Mouse (Mus musculus) kidney, postnatal 4 days (tissue): ENCODE measurements around the gene Hoxd4.

Source experiments
- DNase-seq, 2 experiments: peaks; one replicate each; pipeline ENCODE4 v3.0.0; 2021; ENCODE audit warnings: mixed read lengths in 2 of 2

The Hoxd4 gene

DNA sequence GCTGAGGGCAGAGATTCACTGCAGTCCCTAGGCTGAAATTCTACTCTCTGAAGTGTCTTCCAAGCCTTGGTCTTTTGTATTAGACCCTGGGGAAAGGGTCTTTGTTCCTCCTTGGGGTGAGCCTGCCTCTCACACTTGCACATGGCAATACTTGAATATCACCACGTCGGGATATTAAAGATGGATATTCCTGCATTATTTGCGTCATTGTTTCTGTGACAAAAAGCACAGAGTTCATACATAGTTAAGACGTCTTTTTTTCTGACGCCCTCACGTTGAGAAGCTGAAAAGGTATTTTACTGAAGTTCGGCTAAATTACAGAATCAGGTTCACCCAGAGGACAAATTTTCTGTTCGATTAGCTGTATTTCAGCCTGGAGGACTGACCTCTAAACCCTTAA is 18.6 kb downstream of the Hoxd4 start:
- no peak for DNase-seq

DNA sequence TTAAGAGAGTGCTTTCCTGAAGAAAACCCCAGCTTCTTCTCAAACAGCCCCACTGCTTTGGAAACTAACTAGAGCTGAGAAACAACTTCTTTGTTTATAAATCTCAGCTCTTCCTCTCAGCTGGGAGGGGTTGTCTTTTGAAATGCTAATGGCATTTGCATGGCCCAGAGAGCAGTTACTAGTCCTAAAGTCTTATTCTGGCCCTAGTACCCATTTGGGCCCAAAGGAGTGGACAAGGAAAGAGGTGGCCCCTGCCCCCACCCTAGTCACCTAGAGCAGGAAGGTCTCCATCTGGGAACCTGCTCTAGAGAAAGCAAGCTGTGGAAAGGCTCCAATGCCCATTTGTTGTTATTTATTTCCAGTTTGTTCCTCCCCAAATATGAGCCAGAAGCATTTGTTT is 19.3 kb downstream of the Hoxd4 start:
- DNase-seq, result no peak

DNA sequence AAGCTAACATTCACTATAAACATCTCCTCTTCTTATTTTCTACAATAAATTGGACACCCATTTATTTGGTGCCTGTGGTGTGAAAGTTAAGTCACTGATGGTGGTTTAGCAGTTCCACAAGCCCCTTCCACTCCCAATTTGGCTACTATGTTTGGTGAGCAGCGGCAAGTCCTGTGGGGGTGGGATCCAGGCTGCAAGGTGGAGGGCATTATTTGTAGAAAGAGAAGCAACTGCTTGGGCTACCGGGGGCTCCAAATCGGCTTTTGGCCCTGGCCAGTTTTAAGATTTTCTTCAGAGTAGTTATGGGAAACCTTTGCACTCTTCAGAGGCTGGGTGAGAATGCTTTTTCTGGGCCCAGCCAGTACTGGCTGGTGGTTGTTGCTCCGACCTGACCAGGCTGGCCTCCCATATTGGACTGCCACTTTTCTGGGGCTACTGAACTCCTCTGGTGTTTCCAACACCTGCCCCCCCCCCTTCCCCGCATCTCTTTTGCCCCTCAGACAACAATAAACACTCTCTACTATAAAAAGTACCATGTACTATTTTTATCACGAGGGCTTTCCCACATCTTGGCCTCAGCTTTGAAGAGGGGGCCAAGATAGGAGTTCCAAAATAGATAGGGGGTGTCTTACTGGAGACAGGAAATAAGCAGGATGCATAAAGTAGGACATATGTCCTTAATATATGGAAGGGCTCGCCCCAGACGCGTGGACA is 20.2 kb downstream of the Hoxd4 start:
- DNase-seq, result no peak

DNA sequence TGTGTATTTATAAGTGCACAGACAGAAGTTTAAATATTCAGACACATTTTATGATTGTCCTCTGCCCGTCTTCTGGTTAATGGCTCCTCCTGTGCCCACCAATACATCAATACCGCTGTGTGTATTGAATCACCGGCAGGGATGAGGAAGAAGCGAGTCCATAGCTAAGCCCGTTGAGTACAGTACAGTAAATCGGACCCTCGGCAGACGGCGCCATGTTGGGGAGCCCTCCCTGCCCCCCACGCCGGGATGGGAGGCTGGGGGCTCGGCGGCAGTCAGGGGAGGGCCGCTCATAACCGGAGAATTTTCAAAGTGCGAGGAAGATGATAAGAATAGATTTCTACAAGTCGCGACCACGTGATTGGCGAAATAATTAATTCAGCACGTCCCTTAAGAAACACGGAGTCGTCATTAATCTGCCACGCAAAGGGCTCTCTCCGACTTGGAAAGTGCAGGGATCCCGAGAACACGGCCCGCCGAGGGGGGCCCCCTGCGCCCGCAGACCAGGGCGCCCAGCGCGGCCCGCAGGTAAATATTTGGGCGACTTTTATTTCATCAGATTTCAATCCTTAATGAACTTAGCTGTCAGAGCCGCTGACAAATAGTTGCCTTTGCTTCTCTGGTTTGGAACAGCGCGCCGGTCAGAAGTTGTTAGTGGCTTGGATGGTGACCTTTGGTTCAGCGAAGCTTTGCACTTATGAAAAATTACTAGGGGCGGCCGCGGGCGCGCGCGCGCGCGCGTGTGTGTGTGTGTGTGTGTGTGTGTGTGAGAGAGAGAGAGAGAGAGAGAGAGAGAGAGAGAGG is 21.0 kb downstream of the Hoxd4 start:
- DNase-seq, result peak; percentile 50 to 61

DNA sequence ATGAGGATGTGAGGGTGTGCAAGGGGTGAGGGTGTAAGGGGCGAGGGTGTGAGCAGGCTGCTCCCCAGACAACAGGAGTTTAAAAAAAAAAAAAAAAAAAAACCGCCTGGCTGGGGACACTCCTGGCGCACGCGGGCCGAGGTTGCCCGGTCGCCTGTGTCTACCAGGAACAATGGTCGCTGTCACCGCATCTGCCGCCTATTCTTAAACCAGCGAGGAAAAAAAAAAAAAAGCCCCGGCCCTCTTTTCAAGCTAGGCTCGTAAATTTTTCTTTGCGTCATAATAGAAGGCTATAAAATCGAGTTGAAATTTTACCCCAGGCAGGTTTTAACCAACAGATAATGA is 21.6 kb downstream of the Hoxd4 start:
- DNase-seq, result peak in 1 of 2 experiments; percentile 32

DNA sequence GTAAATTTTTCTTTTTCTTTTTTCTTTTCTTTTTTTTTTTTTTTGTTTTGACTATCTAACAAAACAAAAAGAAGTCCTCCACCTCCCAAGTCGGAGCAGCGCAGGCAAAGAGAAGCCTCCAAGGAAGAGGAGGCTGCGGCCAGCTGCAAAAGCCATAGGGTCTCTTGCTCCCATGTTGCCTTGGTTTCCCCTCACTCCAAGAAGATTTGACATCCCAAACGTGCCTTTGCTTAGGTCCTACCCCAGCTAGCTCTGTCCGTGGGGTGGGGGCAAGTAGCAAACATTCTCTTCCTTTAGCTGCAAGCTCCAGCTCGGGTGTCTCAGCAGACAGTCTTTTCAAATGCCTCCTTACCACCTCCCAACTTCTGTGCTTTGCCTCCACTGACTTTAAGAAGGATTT is 22.0 kb downstream of the Hoxd4 start:
- peak in 1 of 2 experiments; percentile 18 for DNase-seq

DNA sequence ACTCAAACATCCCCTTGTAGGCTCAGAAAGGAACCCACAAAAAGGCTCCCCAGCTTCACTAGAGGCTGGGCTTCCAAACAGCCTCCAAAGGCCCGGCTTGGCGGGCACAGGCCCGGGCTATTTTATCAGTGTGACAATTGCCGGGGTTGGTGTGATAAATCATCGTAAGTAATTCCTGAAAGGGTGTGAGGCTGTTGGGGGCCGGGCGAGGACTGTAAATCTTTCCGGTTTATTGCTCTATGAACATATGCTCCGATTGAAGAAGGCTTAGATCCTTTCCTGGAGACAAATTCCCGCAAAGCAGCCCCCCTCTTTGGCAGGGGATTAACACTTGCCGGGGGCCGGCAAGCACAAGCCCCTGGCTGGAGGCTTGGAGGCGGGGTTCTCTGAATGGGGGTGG is 22.7 kb downstream of the Hoxd4 start:
- DNase-seq, result peak; percentile 42 to 54

DNA sequence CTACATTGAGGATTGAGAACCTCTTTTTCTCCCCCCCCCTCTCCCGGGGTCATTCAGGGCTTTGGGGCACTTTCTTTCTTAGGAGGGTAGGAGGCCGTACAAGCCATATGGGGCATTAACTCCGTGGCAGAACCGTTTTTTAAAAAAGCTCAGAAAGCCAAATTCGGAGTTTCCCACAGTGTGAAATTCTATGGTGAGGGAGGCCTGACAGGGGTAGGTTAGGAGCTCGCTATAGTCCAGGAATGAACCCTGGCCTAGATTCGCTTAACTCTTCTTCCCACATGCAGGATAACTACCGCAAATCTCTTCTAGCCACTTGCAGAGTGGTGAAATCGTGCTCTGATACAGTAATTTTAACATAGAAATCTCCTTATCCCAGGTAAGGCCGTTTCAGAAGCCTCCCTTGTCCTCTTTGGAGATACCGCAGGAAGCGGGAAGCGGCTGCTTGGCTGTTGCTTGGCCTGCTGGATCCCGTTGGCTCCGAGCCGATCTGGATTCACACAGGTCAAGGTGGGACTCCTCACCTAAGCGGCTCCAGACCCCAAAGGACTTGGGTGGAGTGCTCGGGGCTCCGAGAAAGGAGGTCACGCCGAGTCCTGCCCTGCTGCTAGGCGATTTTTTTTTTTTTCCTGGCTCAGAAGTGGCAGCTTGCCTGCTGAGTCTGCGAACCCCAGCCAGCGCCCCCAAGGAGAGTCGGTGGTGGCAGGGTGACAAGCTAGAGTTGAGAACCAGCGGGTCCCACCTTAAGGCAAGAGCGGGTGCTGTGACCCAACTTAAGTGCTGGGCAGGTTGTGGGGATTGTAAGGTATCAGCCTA is 23.5 kb downstream of the Hoxd4 start:
- peak in 1 of 2 experiments; percentile 29 for DNase-seq

DNA sequence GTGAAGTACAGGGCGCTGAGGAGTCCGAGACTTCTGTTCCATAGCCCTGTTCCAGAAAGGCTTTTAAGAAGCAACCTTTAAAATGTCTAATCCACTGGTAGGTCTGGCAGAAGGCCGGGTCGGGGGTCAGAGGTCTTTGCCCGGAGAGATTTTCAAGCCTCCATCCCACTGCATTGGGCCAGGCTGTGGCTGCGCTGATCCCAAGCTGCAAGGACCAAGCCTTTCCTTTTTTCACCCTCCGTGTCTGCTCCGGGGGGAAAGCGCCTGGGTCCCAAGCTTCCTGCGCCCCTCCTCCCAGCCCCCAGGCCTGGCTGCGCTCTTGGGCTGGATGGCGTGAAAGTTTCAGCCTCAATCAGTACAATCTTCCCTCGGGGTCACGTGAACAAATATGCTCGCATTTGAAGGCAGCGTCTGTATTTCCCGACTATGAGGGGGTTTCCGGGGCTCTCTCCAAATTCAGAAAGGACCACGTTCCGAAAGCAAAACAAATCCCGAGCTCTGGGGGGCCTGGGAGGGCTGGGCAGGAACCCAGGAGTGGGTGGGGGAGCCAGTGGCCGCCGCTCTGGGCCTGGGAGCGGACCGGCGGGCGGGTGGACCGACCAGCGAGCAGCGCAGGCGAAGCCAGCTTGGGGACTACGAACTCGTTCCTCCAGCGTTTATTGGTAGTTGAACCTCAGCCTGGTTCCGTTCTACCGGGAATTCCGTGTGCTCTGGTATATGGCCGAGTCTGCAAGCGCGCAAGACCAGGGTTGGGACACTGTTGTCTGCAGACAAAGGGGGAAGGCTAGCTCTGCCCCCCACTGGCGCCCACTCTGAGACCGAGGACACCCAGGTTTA is 24.3 kb downstream of the Hoxd4 start:
- DNase-seq, result peak; percentile 40 to 50

DNA sequence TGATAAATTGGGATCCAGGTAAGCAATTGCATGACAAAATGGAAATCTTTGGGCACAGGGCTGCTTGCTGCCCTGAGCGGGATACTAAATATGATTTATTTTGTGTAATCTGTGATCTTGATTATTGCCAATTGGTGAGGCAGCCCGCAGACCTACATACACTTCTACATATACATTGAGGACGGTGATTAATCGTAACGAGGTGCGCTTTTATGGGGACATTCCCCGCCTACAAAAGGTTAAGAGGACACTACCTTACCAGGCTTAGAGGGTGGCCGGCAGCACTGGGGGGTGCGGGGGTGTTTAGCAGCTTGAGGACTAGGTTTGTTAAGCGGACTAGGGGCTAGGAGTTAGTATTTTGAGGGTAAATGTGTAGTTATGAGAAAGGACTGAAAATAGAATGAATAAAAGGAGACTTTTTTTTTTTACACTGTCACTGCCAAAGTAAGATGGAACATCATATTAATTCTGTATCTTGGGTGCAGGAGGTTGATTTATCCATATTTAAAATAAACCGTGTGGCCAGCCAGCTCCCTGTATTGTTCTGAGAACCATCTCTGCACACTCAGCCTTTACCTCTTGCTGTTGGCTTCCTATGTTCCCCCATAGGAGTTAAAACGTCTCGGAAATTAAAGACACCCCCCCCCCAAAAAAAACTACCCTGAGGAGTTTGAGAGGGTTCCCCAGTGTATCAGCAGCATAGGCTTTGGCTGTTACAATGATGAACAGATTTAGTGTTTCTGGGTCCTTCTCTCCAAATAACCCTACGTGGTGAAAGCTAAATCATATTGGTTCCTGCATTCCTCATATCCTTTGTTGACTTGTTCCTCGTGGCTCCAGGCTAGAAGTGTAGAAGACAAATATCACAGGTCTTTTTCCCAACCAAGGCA is 25.2 kb downstream of the Hoxd4 start:
- DNase-seq, result no peak

DNA sequence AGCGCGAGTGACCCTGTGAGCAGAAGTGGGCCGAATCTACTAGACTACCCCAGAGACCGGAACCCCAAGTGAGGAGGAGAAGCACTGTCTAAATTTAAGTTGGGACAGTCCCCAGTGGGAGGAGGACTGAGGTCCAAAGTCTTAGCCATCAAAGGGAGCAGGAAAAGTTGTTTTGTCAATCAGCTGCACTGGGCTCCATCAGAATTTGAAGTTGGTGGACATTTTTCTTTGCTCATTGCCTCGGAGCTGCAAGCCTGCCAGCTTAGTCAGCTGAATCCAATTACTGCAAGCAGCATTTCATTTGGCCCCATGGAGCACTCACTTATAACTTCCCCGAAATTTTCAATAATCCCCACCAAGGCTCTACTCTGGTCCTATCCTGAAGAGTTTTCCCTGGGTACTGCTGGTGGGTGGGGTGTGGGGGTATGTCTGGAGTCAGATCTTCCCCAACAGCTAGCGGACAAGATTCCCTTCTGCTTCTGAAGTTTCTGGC is 25.9 kb downstream of the Hoxd4 start:
- DNase-seq, result no peak

DNA sequence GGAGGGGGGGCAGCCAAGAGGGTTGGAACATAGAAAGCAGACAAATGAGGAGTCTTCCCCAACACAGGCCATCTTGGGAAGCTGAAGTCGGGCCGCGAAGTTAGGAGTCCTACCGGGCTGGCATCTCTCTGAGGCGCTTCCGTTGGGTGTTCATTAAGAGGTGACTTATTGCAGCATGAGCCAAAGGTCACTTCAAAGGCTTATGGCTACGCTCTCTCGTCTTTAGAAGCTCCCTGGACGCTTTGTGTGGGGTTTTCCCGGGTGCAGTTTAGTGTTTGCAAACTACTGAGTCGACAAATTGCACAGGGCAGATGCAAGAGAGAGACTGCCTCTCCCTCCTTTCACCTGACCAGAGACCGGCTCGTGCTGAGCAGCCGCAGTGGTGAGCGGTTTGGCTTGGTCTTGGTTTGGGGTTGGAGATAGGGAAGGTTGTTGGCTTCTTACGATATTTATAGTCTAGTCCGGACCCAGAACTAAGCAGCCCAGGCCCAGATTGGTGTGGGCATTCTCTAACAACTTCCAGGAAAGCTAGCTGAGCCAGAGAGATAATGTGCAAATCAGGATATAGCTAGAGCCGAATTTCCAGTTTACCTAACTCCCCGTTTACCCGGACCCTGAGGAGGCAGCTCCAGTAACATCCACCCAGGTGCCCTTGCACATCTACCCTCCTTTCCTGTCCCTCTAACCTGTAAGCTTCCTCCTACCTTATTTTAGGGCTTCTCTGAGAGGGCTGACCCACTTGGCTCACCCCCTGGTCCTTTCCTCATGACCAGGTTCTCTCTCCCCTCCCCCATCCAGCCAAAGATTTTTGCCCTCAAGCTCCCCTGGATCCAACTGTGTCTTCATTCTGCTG is 27.1 kb downstream of the Hoxd4 start:
- peak; percentile 43 to 58 for DNase-seq

DNA sequence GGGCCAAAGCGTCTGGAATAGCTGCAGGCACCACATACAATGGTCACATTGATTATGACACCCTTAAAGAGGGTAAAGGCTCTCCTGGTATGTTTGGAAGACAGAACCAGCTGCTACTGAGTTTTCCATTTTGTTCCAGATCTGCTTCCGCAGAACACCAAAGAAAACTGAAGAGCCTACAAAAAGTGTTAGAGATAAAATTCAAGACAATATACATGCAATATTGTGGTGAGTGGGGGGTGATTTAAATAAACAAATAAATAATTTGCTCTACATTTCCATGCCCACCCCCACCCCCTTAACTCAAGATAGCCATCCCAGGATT is 27.7 kb downstream of the Hoxd4 start:
- DNase-seq, result no peak

DNA sequence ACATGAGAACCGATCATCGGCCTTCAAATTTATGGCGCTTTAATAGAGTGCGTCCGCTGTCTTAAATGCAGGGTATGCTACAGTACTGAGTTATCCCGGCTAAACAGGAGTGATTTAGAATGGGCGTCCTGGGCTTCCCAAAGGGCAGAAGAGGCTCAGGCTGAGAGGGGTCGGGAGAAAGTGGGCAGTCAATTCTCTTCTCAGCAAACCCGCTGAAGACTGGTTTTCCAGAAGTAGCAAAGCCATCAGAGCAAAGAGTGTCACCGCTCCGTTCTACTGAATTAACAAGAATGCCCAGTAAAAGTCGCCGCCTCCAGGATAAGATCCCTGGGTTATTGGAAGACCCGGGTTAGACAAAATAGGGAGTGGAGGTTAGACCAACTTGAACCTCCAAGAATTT is 28.1 kb downstream of the Hoxd4 start:
- DNase-seq, result no peak

DNA sequence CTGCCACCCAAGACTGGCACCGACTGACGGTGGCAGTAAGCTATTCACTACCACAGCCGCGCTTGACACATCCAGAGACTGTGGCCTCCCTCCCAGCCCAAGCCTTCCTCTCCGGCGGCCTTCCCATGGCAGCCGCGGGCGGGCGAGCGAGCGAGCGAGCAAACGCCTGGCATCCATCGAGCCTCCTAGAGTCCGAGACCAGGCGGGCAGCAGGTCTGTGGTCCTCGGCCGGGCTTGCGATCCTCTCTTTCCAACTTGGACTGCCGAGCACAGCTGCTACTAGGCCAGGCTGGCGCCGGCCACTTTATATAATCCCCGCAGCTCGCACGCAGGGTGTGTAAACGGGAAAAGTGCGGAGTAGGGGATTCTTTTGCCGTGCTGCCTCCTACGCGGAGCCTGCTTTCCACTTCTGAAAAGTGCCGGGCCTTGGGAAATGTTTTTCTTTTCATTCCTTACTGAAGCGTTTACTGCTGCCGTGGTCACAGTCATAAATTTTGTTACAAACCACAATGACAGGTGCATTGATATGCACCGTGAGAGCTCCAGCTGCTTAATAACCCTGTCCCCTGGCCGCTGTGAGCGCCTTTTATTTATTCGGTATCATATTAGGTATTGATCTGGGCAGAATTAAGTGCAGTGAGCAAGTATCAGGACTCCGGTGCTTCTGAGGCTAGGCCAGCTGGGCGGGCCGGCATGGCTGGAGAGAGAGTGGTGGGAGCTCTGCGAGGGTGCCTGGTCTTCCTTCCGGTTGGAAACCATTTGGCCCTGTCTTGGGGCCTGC is 28.8 kb downstream of the Hoxd4 start:
- peak; percentile 71 to 81 for DNase-seq

DNA sequence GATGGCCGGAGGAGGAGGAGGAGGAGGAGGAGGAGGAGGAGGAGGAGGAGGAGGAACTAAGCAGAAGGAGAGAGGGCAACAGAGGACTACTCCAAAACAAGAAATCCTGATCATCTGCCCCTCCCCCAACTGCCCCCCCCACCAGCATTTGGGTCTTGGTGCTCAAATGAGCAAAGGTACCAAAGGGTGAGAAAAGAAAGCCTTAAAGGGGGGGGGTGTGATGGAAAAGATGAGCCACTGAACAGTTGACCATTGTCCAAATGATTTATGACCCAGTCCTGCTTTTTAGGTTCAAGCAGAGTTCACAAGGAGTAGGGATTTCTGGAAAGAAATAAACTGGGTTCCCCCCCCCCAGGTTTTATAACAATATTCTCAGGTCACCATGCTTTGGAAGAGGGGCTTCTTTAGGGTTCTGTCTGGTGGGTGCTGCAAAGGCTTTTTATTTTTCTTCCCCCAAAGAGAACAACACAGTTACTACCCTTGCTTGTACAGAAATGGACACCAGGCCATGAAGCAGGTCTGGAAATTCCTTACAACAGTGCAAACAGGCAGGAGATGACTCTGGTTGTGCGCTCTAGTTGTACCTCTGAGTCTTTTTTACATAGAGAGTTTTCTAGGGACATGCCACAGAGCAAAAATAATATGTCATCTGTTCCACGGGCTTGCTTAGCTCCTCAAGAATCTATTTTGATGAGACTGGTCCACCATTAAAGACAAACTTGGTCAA is 29.7 kb downstream of the Hoxd4 start:
- DNase-seq, result no peak

DNA sequence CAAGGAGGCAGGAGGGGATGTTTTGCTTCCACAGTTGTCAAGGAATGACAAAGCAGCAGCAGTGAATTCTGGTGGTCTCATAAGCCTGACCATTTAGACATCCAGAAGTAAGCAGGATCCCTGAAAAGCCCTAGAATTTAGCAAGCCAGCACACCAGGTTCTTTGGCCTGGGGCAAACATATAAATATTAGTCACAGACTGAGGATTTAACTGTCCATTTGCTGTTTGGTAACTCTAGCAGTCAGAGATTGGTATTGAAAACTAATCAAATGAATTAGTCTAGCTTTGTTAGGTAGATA is 30.2 kb downstream of the Hoxd4 start:
- no peak for DNase-seq

DNA sequence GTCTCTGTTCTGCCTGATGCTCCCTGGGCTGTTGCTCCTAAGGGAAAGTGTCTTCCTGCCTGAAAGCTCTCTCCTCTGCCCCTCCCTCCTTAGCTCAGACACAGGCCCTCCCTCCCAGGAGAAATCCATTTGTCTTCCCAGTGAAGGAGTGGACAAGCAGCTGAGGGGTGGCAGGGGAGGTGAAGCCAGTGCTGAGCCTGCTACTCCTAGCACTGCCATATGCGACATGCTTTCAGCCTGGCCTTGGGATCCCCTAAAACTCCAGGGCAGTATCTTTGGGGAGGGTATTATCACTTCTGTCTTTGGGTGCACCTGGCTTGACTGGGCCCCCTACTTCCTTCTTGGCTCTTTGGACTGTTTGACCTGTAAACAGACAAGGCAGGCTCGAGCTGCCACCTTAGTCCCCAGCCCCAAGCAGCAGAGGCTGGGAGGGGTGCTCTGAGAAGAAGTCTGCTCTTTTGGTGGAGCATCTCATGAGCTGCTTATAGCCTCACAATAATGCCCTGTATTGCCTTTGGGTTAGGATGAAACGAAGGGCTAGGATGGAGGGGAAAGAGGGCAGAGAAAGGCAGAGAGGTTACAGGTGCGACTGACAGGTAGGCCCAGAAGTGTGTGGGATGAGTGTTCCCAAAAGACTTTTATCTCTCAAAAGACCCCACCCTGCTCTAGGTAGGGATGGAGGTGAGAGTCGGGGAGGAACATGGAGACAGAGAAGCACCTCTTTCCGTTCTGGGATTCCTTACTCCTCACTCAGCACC is 34.0 kb downstream of the Hoxd4 start:
- peak in 1 of 2 experiments; percentile 26 for DNase-seq
